Mouse (Mus musculus): ENCODE results near the gene Dgkz. TPM values are rescaled to one million over a fixed set of nuclear protein-coding genes. Genes with fewer than 3 reads are reported as not detected.

The Dgkz gene
- polyA plus RNA-seq, 1 experiment from 2014 or later, result 18.6 TPM

DNA sequence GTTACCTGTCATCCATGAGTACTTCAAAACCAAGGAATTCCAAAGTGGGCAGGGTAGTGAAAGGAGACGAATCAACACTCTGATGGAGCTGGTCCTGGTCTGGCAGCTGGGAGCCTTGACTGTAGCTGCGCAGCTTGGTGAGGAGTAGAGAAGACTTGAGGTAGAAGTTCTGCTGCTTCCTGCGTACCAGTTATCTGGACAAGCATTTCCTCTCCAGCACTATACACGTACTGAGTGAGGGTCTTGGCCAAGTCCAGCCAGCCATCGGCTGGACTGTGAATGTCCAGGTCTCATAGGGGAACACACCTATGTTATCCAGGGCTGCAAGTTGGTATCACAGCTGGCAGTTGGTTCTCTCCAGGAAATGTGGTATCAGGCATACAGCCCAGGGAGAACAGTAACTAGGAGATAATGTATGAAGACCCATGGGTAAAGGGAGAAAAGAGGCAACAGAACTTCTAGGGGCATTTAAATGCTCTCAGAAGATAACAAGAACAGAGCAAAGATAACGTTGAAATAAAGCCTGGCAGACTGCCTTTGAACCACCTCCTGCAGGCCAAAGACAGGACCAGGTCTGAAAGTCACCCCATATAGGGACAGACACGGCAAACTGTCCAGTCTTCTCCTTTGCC is 59.2 kb downstream of the Dgkz start:
- Histone ChIP-seq H3K9me3 (ENCODE audit: control insufficient read depth, low read length) (no peaks in the 10 kb centered on the region), H3K4me2 (replicated peaks; ENCODE audit: low read depth) (no peak overlapping the region), H3K9ac (ENCODE audit: low read length) (no peak overlapping the region), H3K27me3 (ENCODE audit: control insufficient read depth, insufficient read depth, low read length) (no peaks in the 10 kb centered on the region), H3K36me3 (ENCODE audit: control insufficient read depth, insufficient read depth, low read length) (peaks cover 21% of the 10 kb centered on the region), H3K27ac (replicated peaks) (no peak overlapping the region), H3K4me3 (ENCODE audit: low read depth, low read length) (no peak overlapping the region), H3K4me1 (replicated peaks; ENCODE audit: control insufficient read depth, insufficient read depth) (no peaks in the 10 kb centered on the region)
- no peak for ATAC-seq (ENCODE audit: low FRiP score, low TSS enrichment)
- DNase-seq (ENCODE audit: low spot score), result no peak
- TF ChIP-seq CTCF (IDR thresholded peaks at IDR 0.05; ENCODE audit: low read depth), result no peak
- no peak for TF ChIP-seq EP300 (optimal IDR thresholded peaks at IDR 0.05)
- 84% methylated on average over 7 of the region's 7 CpGs for WGBS

DNA sequence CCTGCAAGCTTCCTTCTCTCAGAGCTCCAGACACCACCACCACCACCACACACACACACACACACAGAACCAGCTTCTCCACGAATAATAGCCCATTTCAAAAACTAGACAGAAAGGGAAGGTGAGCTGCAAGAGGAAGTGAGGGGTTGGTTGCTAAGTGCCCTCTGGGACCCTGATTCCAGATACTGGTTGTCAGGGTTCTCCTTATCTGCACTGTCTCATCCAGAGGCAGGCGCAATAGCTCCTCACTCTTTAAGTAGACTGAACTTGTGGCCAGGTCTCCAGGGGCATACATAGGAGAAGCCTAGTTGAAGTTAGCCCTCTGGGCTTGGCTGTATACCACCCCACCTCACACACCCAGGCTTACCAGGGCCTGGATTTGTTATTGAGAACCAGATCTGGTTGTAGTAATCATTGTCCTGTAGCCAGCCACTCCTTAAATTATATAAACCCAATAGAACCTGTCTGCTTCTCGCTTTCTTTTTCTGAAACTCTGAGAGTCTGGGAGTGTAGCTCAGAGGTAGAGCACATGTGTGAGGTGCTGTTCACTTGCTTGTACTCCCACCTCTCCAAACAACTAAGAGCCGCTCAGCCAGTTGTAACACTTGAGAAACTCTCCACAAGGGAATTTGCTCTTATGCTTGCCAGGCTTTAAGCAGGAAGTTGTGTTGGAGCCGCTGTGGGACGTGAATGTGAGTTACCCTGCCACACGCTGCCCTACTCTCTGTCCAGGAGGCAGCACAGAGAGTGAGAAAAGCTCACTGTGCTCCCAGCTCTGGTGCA is 62.1 kb downstream of the Dgkz start:
- Histone ChIP-seq H3K4me1 (replicated peaks; ENCODE audit: control insufficient read depth, insufficient read depth) (no peaks in the 10 kb centered on the region), H3K36me3 (ENCODE audit: control insufficient read depth, insufficient read depth, low read length) (peaks cover 27% of the 10 kb centered on the region), H3K27me3 (ENCODE audit: control insufficient read depth, insufficient read depth, low read length) (no peaks in the 10 kb centered on the region), H3K4me3 (ENCODE audit: low read depth, low read length) (no peak overlapping the region), H3K4me2 (replicated peaks; ENCODE audit: low read depth) (no peak overlapping the region), H3K9ac (ENCODE audit: low read length) (no peak overlapping the region), H3K27ac (replicated peaks) (no peak overlapping the region), H3K9me3 (ENCODE audit: control insufficient read depth, low read length) (no peaks in the 10 kb centered on the region)
- no peak for TF ChIP-seq CTCF (IDR thresholded peaks at IDR 0.05; ENCODE audit: low read depth)
- TF ChIP-seq EP300 (optimal IDR thresholded peaks at IDR 0.05), result no peak
- 82% methylated on average over 7 of the region's 7 CpGs for WGBS
- ATAC-seq (ENCODE audit: low FRiP score, low TSS enrichment), result no peak
- no peak for DNase-seq (ENCODE audit: low spot score)

DNA sequence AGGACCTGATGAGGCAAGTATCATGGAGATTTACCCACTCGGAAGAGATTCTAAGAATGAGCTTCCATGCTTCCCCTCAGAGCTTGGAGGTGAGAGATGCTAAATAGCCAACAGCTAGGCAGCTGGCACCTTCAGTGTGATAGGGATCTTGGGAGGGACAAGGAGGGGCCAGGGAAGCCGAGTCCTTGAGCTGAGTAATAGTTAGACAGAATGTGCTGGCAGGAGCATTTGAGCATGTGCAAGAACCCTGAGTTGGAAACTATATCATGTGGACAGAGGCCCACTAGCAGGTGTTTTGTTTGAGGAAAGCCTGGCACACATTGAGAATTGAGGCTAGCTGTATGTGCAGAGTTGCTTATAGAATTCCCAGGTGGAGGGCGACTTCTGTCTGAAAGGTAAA is 63.0 kb downstream of the Dgkz start:
- Histone ChIP-seq H3K4me3 (ENCODE audit: low read depth, low read length) (no peak overlapping the region), H3K4me1 (replicated peaks; ENCODE audit: control insufficient read depth, insufficient read depth) (no peaks in the 10 kb centered on the region), H3K9ac (ENCODE audit: low read length) (no peak overlapping the region), H3K4me2 (replicated peaks; ENCODE audit: low read depth) (no peak overlapping the region), H3K9me3 (ENCODE audit: control insufficient read depth, low read length) (no peaks in the 10 kb centered on the region), H3K27ac (replicated peaks) (no peak overlapping the region), H3K36me3 (ENCODE audit: control insufficient read depth, insufficient read depth, low read length) (peaks cover 19% of the 10 kb centered on the region), H3K27me3 (ENCODE audit: control insufficient read depth, insufficient read depth, low read length) (no peaks in the 10 kb centered on the region)
- TF ChIP-seq EP300 (optimal IDR thresholded peaks at IDR 0.05) (no peak), CTCF (IDR thresholded peaks at IDR 0.05; ENCODE audit: low read depth) (no peak)
- DNase-seq (ENCODE audit: low spot score), result peak; percentile 34
- whole genome bisulfite sequencing, result 51% methylated on average over 3 of the region's 3 CpGs
- ATAC-seq (ENCODE audit: low FRiP score, low TSS enrichment), result peak; percentile 72

DNA sequence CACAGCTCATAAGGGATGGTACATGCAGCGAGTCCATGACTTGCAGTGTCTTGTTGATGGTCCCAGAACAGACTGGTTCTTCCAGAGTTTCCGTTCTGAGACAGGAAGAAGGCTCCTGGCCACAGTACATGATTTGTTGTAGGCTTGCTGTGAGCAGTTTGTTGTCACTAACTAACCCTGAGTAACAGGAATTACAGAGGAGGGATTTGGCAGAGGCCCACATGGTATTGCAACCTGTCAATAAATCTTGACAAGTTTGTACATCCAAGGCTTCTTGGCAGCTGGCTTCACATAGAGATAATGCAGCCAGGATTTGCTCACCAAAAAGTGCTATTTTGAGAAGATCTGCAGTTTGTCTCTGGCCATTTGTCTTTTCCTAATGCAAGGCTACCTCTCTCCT is 69.5 kb downstream of the Dgkz start:
- H3K9ac ChIP-seq (ENCODE audit: low read length), result no peak overlapping the region
- H3K27me3 ChIP-seq (ENCODE audit: control insufficient read depth, insufficient read depth, low read length), result no peaks in the 10 kb centered on the region
- peaks cover 5% of the 10 kb centered on the region; the same call in 1 of the 2 replicates for H3K36me3 ChIP-seq (ENCODE audit: control insufficient read depth, insufficient read depth, low read length)
- H3K4me2 ChIP-seq (replicated peaks; ENCODE audit: low read depth), result no peak overlapping the region
- no peaks in the 10 kb centered on the region; the same call in 1 of the 2 replicates for H3K4me1 ChIP-seq (replicated peaks; ENCODE audit: control insufficient read depth, insufficient read depth)
- no peaks in the 10 kb centered on the region for H3K9me3 ChIP-seq (ENCODE audit: control insufficient read depth, low read length)
- peak overlapping the region; percentile 40; the same call in 1 of the 2 replicates for H3K27ac ChIP-seq (replicated peaks)
- DNase-seq (ENCODE audit: low spot score) (no peak), ATAC-seq (ENCODE audit: low FRiP score, low TSS enrichment) (0 out of 2 replicates have a peak, but pooled peaks have one; percentile 32)
- 75% methylated on average over 2 of the region's 2 CpGs for WGBS
- no peak for TF ChIP-seq EP300 (optimal IDR thresholded peaks at IDR 0.05)
- no peak for TF ChIP-seq CTCF (IDR thresholded peaks at IDR 0.05; ENCODE audit: low read depth)
- H3K4me3 ChIP-seq (ENCODE audit: low read depth, low read length), result no peak overlapping the region

DNA sequence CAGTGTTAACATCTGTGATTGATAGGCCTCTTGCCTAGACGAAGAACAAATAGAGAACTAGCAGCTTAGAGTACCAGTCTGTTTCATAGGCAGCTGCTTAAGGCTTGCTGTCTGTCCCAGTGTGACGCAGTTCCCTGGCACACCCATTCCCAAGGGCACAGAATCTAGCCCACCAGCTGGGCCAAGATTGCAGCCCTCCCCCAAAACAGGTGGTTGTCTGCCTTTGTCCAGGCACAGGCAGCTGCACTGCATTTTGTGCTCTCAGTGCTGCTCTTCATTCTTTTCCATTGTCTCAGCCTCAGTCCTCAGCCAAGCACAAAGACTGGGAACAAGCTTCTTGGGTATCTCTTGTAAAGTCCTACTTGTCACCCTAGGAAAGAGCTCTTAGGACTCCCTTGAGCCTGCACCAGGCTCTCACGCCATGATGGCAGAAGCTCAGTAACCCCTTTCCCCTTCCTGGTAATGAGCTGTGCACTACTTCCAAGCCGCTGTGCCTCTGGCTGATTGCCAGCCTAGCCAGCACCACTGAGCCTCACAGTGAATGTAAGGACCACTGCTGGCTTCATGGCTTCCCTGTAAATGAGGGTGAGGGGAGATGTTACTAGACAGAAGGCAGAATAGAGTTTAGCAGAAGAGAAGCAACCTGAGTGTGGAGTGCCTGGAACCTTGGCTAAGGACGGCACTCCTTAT is 70.9 kb downstream of the Dgkz start:
- Histone ChIP-seq H3K4me2 (replicated peaks; ENCODE audit: low read depth) (no peak overlapping the region), H3K9ac (ENCODE audit: low read length) (no peak overlapping the region), H3K4me3 (ENCODE audit: low read depth, low read length) (no peak overlapping the region), H3K9me3 (ENCODE audit: control insufficient read depth, low read length) (no peaks in the 10 kb centered on the region), H3K36me3 (ENCODE audit: control insufficient read depth, insufficient read depth, low read length) (peaks cover 7% of the 10 kb centered on the region), H3K27ac (replicated peaks) (peak overlapping the region; percentile 45; the same call in 1 of the 2 replicates), H3K27me3 (ENCODE audit: control insufficient read depth, insufficient read depth, low read length) (no peaks in the 10 kb centered on the region), H3K4me1 (replicated peaks; ENCODE audit: control insufficient read depth, insufficient read depth) (no peaks in the 10 kb centered on the region; the same call in 1 of the 2 replicates)
- peak; percentile 59; the same call in 1 of the 2 replicates for ATAC-seq (ENCODE audit: low FRiP score, low TSS enrichment)
- TF ChIP-seq CTCF (IDR thresholded peaks at IDR 0.05; ENCODE audit: low read depth), result no peak
- no peak for TF ChIP-seq EP300 (optimal IDR thresholded peaks at IDR 0.05)
- DNase-seq (ENCODE audit: low spot score), result peak; percentile 23
- 59% methylated on average over 5 of the region's 5 CpGs for WGBS
